Mouse (Mus musculus) layer of hippocampus, adult 9-11 months (tissue): ENCODE data around the gene Unc50.

Source experiments
- DNase-seq: peaks from one replicate; pipeline ENCODE4 v3.0.0; 2022

Unc50 gene

GRCm38 (mm10) chr1:37429366-37430296 is at the start of gene Unc50, which contains the start of gene Coa5:
Gene Unc50 (plus strand): TSS chr1:37430139.
Gene Coa5 (minus strand): TSS chr1:37430103.
- peak; percentile 95 for DNase-seq

- no peak for DNase-seq
Measured at GRCm38 (mm10) chr1:37380913-37381312, 49.0 kb upstream of the Unc50 start.

- DNase-seq: no peak
Measured at GRCm38 (mm10) chr1:37384304-37384703, 45.6 kb upstream of the Unc50 start.

- DNase-seq: no peak
Measured at GRCm38 (mm10) chr1:37386448-37386971, 43.4 kb upstream of the Unc50 start.

- peak; percentile 75 for DNase-seq
Measured at GRCm38 (mm10) chr1:37393174-37393573, 36.8 kb upstream of the Unc50 start.

- DNase-seq: no peak
Measured at GRCm38 (mm10) chr1:37396481-37396880, 33.5 kb upstream of the Unc50 start.

GRCm38 (mm10) chr1:37398961-37399360 is 31.0 kb upstream of the Unc50 start:
- no peak for DNase-seq

GRCm38 (mm10) chr1:37399734-37400133 is 30.2 kb upstream of the Unc50 start:
- DNase-seq: no peak

- DNase-seq: peak; percentile 51
Measured at GRCm38 (mm10) chr1:37401687-37402086, 28.3 kb upstream of the Unc50 start.

- DNase-seq: no peak
Measured at GRCm38 (mm10) chr1:37405137-37405536, 24.8 kb upstream of the Unc50 start.

- DNase-seq: no peak
Measured at GRCm38 (mm10) chr1:37407228-37407627, 22.7 kb upstream of the Unc50 start.

GRCm38 (mm10) chr1:37408059-37408458 is 21.9 kb upstream of the Unc50 start:
- DNase-seq: no peak

GRCm38 (mm10) chr1:37408678-37409077 is 21.3 kb upstream of the Unc50 start:
- no peak for DNase-seq

GRCm38 (mm10) chr1:37409647-37410046 is 20.3 kb upstream of the Unc50 start:
- no peak for DNase-seq

- no peak for DNase-seq
Measured at GRCm38 (mm10) chr1:37415394-37415793, 14.5 kb upstream of the Unc50 start.

GRCm38 (mm10) chr1:37419420-37419819 is 10.5 kb upstream of the Unc50 start:
- DNase-seq: peak; percentile 33

- no peak for DNase-seq
Measured at GRCm38 (mm10) chr1:37427144-37427875, 2.6 kb upstream of the Unc50 start.

GRCm38 (mm10) chr1:37428911-37429310 is 1.0 kb upstream of the Unc50 start:
- DNase-seq: no peak

GRCm38 (mm10) chr1:37430297-37430840 is 430 bp downstream of the Unc50 start:
- DNase-seq: no peak

GRCm38 (mm10) chr1:37436419-37436818 is 6.5 kb downstream of the Unc50 start:
- DNase-seq: no peak

GRCm38 (mm10) chr1:37442848-37443835 is 13.2 kb downstream of the Unc50 start:
- no peak for DNase-seq
